Mouse (Mus musculus) lung, embryonic 14.5 days (tissue): ENCODE measurements at regions not wholly inside any gene's neighbourhood (a gene's known extent, or its start where the extent isn't known, plus 50 kb on each side); places are given as distances from the start of the nearest gene placed in this dataset.

Experiments
- ATAC-seq: fragments of 200-750 bp; cut with Nextera tagmentation; 2 replicates; pipeline ENCODE4 v1.8.0; 2017; ENCODE audit warnings: mild to moderate bottlenecking, moderate TSS enrichment, moderate library complexity; ENCODE audit not compliant: insufficient read depth
- DNase-seq: peaks from one replicate; pipeline ENCODE4 v3.0.0-alpha.2; 2015
- H3K27ac ChIP-seq: fragments of 300-500 bp; sonication (generic); 2 replicates; pipeline ENCODE4 v1.5.1; 2014; ENCODE audit warnings: low read depth, mild to moderate bottlenecking, moderate library complexity
- H3K27me3 ChIP-seq: fragments of 300-500 bp; sonication (generic); 2 replicates; pipeline ENCODE4 v1.6.1; 2014; ENCODE audit warnings: low read length, control low read depth; ENCODE audit not compliant: insufficient read depth
- H3K36me3 ChIP-seq: fragments of 300-500 bp; sonication (generic); 2 replicates; pipeline ENCODE4 v1.6.1; 2014; ENCODE audit warnings: control low read depth; ENCODE audit not compliant: insufficient read depth
- H3K4me1 ChIP-seq: fragments of 300-500 bp; sonication (generic); 2 replicates; pipeline ENCODE4 v1.6.1; 2014; ENCODE audit warnings: antibody characterized with exemption, control low read depth; ENCODE audit not compliant: insufficient read depth
- H3K4me2 ChIP-seq: fragments of 300-500 bp; sonication (generic); 2 replicates; pipeline ENCODE4 v1.6.1; 2014; ENCODE audit warnings: mild to moderate bottlenecking
- H3K4me3 ChIP-seq: fragments of 300-500 bp; sonication (generic); 2 replicates; pipeline ENCODE4 v1.5.1; 2014; ENCODE audit warnings: low read depth, low read length
- H3K9ac ChIP-seq: fragments of 300-500 bp; sonication (generic); 2 replicates; pipeline ENCODE4 v1.6.1; 2014
- H3K9me3 ChIP-seq: fragments of 300-500 bp; sonication (generic); 2 replicates; pipeline ENCODE4 v1.6.1; 2016; ENCODE audit warnings: low read depth, low read length, control low read depth
- CTCF ChIP-seq: IDR thresholded peaks from 2 replicates; pipeline ENCODE4 v1.5.1; 2016; ENCODE audit warnings: antibody characterized with exemption, low read depth
- WGBS: fragments of 180-500 bp; shearing (Covaris S2); extraction: QIAGEN DNeasy Blood & Tissue Kit; methylation state at CpG from one replicate; pipeline ENCODE4 v1.1.7; 2014; 5-methylcytosine and 5-hydroxymethylcytosine counted together

GRCm38 (mm10) chr8:115458119-115458518 is 249.5 kb downstream of the Maf start:
- Histone ChIP-seq H3K27ac (no peak overlapping the region), H3K4me2 (no peak overlapping the region), H3K36me3 (no peaks in the 10 kb centered on the region), H3K27me3 (peaks cover 25% of the 10 kb centered on the region), H3K4me3 (no peak overlapping the region), H3K9me3 (no peaks in the 10 kb centered on the region), H3K9ac (no peak overlapping the region), H3K4me1 (0 out of 2 replicates have a peak, but pooled peaks cover 4% of the 10 kb centered on the region)
- no peak for DNase-seq
- WGBS: 40% methylated on average over 3 of the region's 3 CpGs
- ATAC-seq: no peak
- TF ChIP-seq CTCF: no peak

DNA sequence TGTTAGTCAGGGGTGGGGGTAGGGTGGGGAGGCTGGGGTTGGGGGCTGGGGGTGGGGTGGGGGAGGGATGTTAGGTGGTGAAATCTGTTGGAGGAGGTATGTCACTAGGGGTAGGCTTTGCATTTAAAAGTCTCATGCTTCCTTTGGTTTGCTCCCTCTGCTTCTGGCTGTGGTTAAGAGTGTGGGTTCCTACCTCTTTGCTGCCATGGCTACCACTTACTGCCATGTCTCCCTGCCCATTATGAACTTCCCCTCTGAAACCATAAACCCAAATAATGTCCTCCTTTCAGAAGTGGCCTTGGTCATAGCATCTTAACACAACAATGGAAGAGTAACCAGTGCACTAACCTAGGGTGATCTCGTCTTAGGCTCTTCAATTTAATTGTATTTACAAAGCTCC is 256.8 kb downstream of the Maf start:
- TF ChIP-seq CTCF: no peak
- ATAC-seq (no peak), DNase-seq (no peak)
- Histone ChIP-seq H3K4me3 (no peak overlapping the region), H3K4me1 (no peaks in the 10 kb centered on the region), H3K4me2 (no peak overlapping the region), H3K9me3 (no peaks in the 10 kb centered on the region), H3K27ac (no peak overlapping the region), H3K27me3 (no peaks in the 10 kb centered on the region), H3K9ac (no peak overlapping the region), H3K36me3 (no peaks in the 10 kb centered on the region)
- WGBS: 70% methylated on average over 1 of the region's 1 CpGs

- no peak overlapping the region for H3K4me2 ChIP-seq
- DNase-seq: no peak
- H3K27ac ChIP-seq: no peak overlapping the region
- no peaks in the 10 kb centered on the region for H3K27me3 ChIP-seq
- H3K9me3 ChIP-seq: no peaks in the 10 kb centered on the region
- no peak overlapping the region for H3K4me3 ChIP-seq
- WGBS: 69% methylated on average over 3 of the region's 3 CpGs
- H3K4me1 ChIP-seq: no peaks in the 10 kb centered on the region
- H3K9ac ChIP-seq: no peak overlapping the region
- TF ChIP-seq CTCF: no peak
- no peak for ATAC-seq
- no peaks in the 10 kb centered on the region for H3K36me3 ChIP-seq
These were observed 259.2 kb downstream of the Maf start for GRCm38 (mm10) chr8:115448367-115448766.

DNA sequence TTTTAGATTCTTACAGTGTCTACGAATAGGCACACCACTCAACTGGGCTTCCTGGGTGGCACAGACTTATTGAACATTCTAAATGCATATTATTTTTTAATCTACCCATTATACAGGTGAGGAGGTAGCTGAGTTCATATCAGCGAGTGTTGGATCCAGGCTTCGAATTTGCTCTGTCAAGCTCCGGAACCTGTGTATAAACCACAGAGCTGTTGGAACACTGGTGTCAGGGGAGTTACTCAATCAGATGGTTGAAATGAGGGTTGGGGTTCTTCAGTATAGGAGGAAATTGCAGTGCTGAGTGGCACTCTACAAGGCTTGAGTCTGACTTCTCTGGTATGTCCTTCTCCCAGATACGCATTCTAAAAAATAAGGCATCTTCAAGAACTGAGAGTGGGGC is 263.1 kb downstream of the Maf start:
- H3K4me1 ChIP-seq: no peaks in the 10 kb centered on the region
- H3K36me3 ChIP-seq: no peaks in the 10 kb centered on the region
- DNase-seq (no peak), ATAC-seq (no peak)
- 91% methylated on average over 5 of the region's 5 CpGs for WGBS
- H3K27me3 ChIP-seq: no peaks in the 10 kb centered on the region
- no peaks in the 10 kb centered on the region for H3K9me3 ChIP-seq
- H3K9ac ChIP-seq: no peak overlapping the region
- H3K4me3 ChIP-seq: no peak overlapping the region
- no peak overlapping the region for H3K27ac ChIP-seq
- no peak for TF ChIP-seq CTCF
- H3K4me2 ChIP-seq: no peak overlapping the region

DNA sequence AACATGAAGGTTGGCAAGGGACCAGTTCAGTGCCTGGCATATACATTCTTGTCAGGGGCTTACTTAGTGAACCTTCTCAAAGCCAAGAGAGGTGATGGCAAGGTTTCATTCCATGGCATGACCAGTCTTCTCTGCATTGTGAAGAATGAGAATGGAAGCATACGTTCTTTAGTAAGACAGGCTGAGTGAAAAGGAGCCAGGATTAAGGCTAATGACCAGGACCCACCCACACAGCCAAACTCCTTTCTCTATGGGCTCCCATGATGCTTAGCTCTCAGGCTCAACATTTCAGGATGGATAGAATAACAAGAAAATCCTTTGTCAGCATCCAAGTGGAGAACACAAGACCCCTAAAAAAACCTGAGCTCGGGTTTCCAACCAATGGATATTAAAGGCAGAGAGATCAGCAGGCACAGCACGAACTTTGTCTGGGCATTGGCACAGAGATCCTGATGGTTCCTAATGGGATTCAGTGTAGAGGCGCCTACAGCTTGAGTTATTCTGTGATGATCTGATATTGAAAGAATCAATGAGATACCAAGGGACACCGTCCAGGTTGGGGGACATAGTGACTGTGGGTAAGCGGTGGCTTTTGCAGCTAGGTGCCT is 265.5 kb downstream of the Maf start:
- no peak for ATAC-seq
- Histone ChIP-seq H3K4me3 (no peak overlapping the region), H3K27ac (no peak overlapping the region), H3K9me3 (no peaks in the 10 kb centered on the region), H3K36me3 (no peaks in the 10 kb centered on the region), H3K9ac (no peak overlapping the region), H3K27me3 (no peaks in the 10 kb centered on the region), H3K4me1 (no peaks in the 10 kb centered on the region), H3K4me2 (no peak overlapping the region)
- TF ChIP-seq CTCF: no peak
- WGBS: 83% methylated on average over 6 of the region's 6 CpGs
- no peak for DNase-seq

- H3K4me3 ChIP-seq: no peak overlapping the region
- H3K4me1 ChIP-seq: no peaks in the 10 kb centered on the region
- H3K27me3 ChIP-seq: no peaks in the 10 kb centered on the region
- no peak for ATAC-seq
- WGBS: 40% methylated on average over 6 of the region's 6 CpGs
- no peak overlapping the region for H3K9ac ChIP-seq
- no peak for DNase-seq
- no peaks in the 10 kb centered on the region for H3K36me3 ChIP-seq
- no peaks in the 10 kb centered on the region for H3K9me3 ChIP-seq
- no peak overlapping the region for H3K4me2 ChIP-seq
- TF ChIP-seq CTCF: no peak
- H3K27ac ChIP-seq: no peak overlapping the region
These were observed 266.3 kb downstream of the Maf start for GRCm38 (mm10) chr8:115441323-115441722.

- Histone ChIP-seq H3K27me3 (no peaks in the 10 kb centered on the region), H3K36me3 (no peaks in the 10 kb centered on the region), H3K9me3 (no peaks in the 10 kb centered on the region), H3K4me3 (no peak overlapping the region), H3K4me1 (no peaks in the 10 kb centered on the region), H3K4me2 (no peak overlapping the region), H3K9ac (no peak overlapping the region), H3K27ac (no peak overlapping the region)
- WGBS: 72% methylated on average over 3 of the region's 3 CpGs
- TF ChIP-seq CTCF: no peak
- ATAC-seq (no peak), DNase-seq (no peak)
These were observed 267.4 kb downstream of the Maf start for GRCm38 (mm10) chr8:115440151-115440550.

GRCm38 (mm10) chr8:115439512-115439911 is 268.1 kb downstream of the Maf start:
- Histone ChIP-seq H3K4me2 (no peak overlapping the region), H3K27ac (no peak overlapping the region), H3K9ac (no peak overlapping the region), H3K36me3 (no peaks in the 10 kb centered on the region), H3K4me1 (no peaks in the 10 kb centered on the region), H3K27me3 (no peaks in the 10 kb centered on the region), H3K4me3 (no peak overlapping the region), H3K9me3 (no peaks in the 10 kb centered on the region)
- no peak for TF ChIP-seq CTCF
- no peak for DNase-seq
- ATAC-seq: no peak
- WGBS: 70% methylated on average over 5 of the region's 5 CpGs
